Mouse (Mus musculus): ENCODE results near the gene Myrfl.

The Myrfl gene

DNA sequence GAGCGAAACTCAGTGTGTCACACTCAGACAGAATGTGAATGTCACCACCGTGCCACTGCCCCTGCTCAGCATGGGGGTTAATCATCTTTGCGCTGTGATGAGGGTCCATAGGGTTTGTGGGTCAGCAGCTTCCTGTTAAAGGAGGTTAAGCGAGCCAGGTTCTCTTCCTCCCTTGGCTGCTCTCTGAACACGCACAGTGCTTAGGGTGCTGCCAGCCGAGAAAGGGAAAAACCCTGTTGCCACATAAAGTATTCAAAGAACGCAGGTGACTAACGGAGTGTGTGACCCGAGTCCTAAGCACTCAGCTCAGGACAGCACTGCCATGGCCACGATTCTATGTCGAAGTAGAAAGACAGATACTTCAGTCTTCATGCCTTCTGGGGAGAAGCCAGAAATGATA is 69.4 kb downstream of the Myrfl start:
- no peak for DNase-seq (ENCODE audit: low spot score in 2 of 2)

GRCm38 (mm10) chr10:116815311-116816060 is 81.2 kb downstream of the Myrfl start:
- DNase-seq (ENCODE audit: low spot score in 2 of 2), result no peak

DNA sequence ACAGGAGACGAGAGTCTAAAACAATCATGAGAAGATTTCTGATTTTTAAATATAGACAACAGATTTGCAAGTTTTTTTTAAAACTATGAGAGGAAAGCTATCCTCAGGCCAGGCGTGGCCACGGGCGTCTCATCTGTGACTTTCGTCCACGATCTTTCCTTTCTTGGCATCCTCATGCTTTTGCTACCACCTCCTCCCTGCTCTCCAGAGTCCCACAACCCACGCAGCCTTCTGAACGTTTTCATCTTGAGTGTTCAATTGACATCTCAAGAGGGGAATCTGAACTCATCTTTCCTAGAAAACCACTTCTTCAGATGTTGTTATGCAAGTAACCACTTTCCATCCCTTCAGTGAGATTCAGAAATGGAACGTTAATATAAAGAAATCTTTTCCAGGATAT is 83.6 kb downstream of the Myrfl start:
- DNase-seq (ENCODE audit: low spot score in 2 of 2), result no peak

DNA sequence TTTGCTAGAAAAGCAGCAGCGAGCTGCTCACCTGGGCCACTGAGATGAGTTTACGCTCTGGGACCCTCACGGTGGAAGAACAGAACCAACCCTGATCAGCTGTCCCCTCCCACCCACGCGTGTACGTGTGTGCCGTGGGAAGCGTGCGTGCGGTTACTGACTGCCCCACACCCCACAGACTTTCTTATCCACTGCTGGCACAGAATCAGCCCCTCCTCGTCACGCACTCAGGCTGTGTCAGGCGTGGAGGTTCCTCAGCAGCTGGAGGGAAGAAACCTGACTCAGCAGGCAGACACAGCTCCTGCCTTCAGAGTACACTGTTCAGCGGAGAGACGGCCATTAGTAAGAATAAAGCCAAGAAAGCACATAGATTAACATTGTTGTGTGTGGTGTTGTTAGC is 86.0 kb downstream of the Myrfl start:
- DNase-seq (ENCODE audit: low spot score in 2 of 2), result no peak

GRCm38 (mm10) chr10:116809383-116809782 is 87.3 kb downstream of the Myrfl start:
- DNase-seq (ENCODE audit: low spot score in 2 of 2), result no peak

DNA sequence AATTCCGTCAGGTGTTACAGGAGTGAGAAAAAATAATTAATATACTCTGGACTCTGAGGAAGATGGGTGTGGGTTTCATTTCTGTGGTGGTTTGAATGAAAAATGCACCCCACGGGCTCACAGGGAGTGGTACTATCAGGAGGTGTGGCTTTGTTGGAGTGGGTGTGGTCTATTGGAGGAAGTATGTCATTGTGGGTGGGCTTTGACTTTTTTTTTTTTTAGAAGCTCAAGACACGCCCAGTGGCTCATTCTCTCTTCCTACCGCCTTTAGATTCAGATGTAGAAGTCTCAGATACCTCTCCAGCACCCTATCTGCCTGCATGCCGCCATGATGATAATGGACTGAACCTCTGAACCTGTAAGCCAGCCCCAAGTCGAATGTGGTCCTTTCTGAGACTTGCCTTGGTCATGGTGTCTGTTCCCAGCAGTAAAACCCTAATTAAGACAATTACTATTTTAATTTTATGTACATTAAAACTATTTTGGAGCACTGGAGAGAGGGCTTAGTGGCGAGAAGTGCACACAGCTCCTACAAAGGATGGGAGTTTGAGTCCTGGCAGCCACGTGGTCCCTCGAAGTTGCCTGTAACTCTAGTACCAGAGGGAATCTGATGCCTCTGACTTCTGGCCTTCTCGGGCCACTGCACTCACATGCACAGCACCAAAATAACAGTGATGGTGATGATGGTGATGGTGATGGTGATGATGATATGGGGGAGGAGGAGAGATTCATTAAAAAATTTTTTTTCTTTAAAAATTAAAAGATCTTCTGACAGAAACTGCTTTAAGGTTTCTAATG is 88.0 kb downstream of the Myrfl start:
- no peak for DNase-seq (ENCODE audit: low spot score in 2 of 2)

DNA sequence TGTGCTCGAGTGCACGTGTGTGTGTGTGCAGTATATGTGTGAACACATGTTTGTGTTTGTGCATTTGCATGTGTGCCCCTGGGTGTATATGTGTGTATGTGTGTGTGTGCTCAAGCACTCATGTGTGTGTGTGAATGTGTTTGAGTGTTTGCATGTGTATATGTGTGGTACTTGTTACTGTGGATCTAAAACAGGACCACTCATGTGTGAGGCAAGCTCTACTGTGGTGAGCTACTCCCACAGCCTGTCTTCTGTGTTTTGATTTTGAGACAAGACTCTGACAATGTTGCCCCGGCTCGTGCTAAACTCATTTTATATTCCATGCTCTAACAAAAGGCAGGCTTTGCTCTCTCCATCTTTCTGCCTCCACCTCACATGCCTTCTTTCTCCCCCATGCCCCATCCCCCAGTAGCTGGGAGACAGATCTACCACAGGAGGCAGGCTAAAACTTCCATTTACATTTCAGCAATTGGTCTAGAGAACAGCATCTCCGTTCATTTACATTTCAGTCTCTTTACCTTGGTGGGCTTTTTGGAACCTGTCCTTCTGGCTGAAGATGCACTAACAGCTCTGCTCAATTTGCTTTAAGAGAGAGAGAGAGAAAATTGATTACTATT is 94.4 kb downstream of the Myrfl start:
- no peak for DNase-seq (ENCODE audit: low spot score in 2 of 2)

DNA sequence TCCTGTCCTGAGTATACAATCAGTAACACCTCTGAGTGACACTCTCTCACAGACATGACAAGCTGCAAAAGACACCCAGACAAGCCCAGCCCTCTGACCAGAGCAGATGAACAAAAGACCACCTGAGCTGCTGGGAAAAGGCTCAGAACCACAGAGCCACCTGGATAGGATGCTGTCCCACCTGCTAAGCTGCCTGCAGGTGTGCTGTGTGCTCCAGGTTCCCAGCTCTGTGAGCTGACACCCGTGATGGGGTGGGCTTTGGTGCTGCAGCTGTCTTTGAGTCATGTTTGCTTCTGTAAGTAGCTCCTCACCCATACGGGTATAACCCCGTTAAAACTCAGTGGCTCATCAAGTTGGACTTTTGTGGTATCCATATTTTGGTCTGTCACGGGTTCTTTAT is 95.4 kb downstream of the Myrfl start:
- DNase-seq (ENCODE audit: low spot score in 2 of 2), result no peak

GRCm38 (mm10) chr10:116796066-116796465 is 100.7 kb downstream of the Myrfl start:
- no peak for DNase-seq (ENCODE audit: low spot score in 2 of 2)

DNA sequence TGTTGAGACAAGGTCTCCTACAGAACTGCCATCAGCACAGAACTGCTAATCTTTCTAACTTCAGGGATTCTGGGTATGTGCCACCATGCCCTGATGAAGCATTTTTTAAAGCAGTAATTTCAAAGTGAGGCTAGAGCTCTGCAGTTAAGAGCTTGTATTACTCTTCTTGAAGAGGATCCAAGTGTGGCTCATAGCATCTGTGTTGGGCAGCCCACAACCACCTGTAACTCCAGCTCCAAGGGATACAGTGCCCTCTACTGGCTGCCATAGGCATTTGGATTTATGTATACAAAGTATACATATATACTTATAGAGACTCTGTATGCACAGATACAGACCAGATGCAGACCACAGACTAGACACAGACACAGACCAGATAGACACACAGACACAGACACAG is 107.6 kb downstream of the Myrfl start:
- no peak for DNase-seq (ENCODE audit: low spot score in 2 of 2)

DNA sequence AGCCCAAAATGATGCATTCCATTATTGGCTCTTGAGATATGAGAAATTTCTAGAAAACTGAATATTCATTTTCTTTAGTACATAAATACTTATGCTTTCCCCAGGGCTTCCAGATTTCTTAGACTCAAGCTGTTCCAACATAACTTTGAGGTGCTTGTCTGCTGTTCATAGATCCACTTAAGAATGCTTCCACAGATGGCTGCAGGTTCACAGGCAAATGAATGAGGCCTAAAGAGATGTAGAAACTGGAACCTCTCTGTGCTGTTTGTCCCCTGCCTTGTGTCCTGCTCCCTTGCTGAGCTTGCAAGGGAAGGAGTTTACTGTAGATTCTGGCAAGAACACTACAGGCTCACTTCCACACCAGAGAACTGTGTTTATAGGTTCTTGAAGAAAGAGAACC is 108.3 kb downstream of the Myrfl start:
- no peak for DNase-seq (ENCODE audit: low spot score in 2 of 2)

GRCm38 (mm10) chr10:116784098-116784497 is 112.6 kb downstream of the Myrfl start:
- DNase-seq (ENCODE audit: low spot score in 2 of 2), result no peak

DNA sequence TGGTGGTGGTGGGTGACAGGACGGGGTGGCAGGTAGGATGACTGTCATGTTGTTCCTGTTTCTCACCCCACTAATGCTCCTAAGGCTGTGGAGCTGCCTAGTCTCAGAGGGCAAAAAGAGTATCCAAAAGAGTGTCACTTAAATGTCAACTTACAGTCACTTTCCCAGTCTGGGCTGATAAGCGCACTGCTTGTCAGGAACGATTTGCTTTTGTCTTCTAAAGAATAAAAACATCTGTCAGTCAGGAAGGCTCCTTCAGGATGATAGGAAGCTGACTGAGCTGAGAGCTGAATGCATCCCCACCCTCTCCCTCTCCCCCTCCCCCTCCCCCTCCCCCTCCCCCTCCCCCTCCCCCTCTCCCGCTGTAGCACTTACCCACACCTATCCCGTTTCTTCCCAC is 113.7 kb downstream of the Myrfl start:
- no peak for DNase-seq (ENCODE audit: low spot score in 2 of 2)

DNA sequence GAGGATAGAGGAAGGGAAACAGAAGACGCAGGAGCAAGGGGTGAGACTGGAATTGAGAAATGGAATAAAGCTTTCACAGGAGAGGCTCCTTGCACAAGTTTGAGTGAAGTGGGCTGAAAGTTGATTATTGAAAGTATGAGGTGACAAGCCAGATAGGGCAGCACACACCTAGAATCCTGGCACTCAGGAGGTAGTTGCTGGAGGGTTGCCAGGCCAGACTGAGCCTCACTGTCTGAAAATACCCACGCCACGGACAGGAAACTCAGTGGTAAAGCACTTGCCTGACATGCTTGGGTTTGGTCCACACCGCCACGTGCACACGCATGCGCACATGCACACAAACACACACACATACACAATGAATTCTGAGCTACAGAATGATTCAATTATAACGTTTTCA is 118.8 kb downstream of the Myrfl start:
- no peak for DNase-seq (ENCODE audit: low spot score in 2 of 2)

- DNase-seq (ENCODE audit: low spot score in 2 of 2), result no peak
Observed at GRCm38 (mm10) chr10:116776846-116777245, 119.9 kb downstream of the Myrfl start.

GRCm38 (mm10) chr10:116773846-116774750 is 122.6 kb downstream of the Myrfl start:
- DNase-seq (ENCODE audit: low spot score in 2 of 2), result no peak

DNA sequence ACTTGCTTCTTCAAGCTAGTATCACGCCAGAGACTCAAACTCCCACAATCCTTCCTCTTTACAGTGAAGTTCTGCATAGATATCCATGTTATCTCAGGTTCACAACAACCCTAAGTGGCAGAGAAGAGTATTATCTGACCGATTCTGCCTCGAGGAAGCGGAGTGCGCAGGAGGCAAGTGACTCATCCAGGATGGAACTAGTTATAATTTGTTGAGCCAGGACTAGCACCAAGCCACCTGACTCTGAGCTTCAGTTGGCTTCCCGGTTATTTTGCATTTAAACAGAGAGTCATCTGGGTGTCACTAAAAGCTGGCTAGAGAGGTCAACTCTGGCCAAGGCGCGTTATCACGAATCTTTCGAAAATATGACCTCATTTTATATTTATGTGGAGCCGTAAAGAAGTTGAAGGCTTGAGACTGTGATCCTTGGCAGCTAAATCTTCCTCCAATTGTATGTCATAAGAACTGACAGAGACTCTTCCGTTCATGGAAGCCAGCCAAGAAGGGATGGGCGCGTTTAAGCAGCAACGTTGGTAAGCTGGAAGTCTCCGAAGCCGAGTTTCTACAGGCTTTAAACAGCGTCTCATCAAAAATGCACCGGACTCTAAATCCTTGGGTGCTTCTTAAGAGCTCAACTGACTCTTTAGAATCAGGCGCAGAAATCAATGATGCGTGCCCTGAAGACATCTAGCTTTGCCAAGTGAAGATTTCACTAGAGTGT is 125.3 kb downstream of the Myrfl start:
- no peak for DNase-seq (ENCODE audit: low spot score in 2 of 2)

- DNase-seq (ENCODE audit: low spot score in 2 of 2), result no peak
Observed at GRCm38 (mm10) chr10:116768642-116769041, 128.1 kb downstream of the Myrfl start.

- DNase-seq (ENCODE audit: low spot score in 2 of 2), result no peak
Observed at GRCm38 (mm10) chr10:116766525-116766924, 130.2 kb downstream of the Myrfl start.

- no peak for DNase-seq (ENCODE audit: low spot score in 2 of 2)
Observed at GRCm38 (mm10) chr10:116761476-116762068, 135.1 kb downstream of the Myrfl start.

GRCm38 (mm10) chr10:116760561-116760960 is 136.2 kb downstream of the Myrfl start:
- DNase-seq (ENCODE audit: low spot score in 2 of 2), result no peak
